Comparison of ENCODE assay signal across 30 mouse cellular contexts in genomic region chr7:129906131-129906530, GRCm38 (mm10).
"Had no signal": no experiment of that assay in that cellular context is flagged by ENCODE, and none has a peak within 500 bp of the region (broad histone marks: within the 10 kb centered on the region; RNA-seq: fewer than 3 reads in every experiment).

No protein-coding gene starts in this region.

- H3K27me3 ChIP-seq: limb, embryonic 12.5 days; limb, embryonic 13.5 days; limb, embryonic 15.5 days; liver, embryonic 12.5 days; liver, embryonic 13.5 days; liver, embryonic 15.5 days; lung, embryonic 15.5 days; megakaryocyte, embryonic 14.5 days; midbrain, embryonic 12.5 days; midbrain, embryonic 13.5 days; midbrain, embryonic 15.5 days had no signal

- H3K4me2 ChIP-seq: limb, embryonic 12.5 days; limb, embryonic 13.5 days; limb, embryonic 15.5 days; liver, embryonic 11.5 days; liver, embryonic 12.5 days; liver, embryonic 13.5 days; liver, embryonic 15.5 days; lung, embryonic 14.5 days; lung, embryonic 15.5 days; midbrain, embryonic 12.5 days; midbrain, embryonic 13.5 days; midbrain, embryonic 15.5 days had no signal

- H3K36me3 ChIP-seq: limb, embryonic 10.5 days; limb, embryonic 12.5 days; limb, embryonic 13.5 days; limb, embryonic 15.5 days; liver, embryonic 12.5 days; liver, embryonic 13.5 days; liver, embryonic 15.5 days; lung, embryonic 15.5 days; midbrain, embryonic 10.5 days; midbrain, embryonic 12.5 days; midbrain, embryonic 13.5 days; midbrain, embryonic 15.5 days had no signal

- DNase-seq: left cerebral cortex, postnatal 4 days; liver; liver, embryonic 13.5 days; liver, postnatal 0 days; lung, adult 18-20 months; lung, adult 2 months; lung, embryonic 14.5 days; lung, postnatal 10 days; lung, postnatal 14 days; lung, postnatal 36 days; lung, postnatal 4 days; midbrain, embryonic 14.5 days had no signal

- H3K4me1 ChIP-seq: limb, embryonic 13.5 days; limb, embryonic 15.5 days; liver, embryonic 12.5 days; liver, embryonic 13.5 days; liver, embryonic 15.5 days; lung, embryonic 15.5 days; megakaryocyte, embryonic 14.5 days; midbrain, embryonic 10.5 days; midbrain, embryonic 12.5 days; midbrain, embryonic 13.5 days; midbrain, embryonic 15.5 days had no signal

- H3K27ac ChIP-seq: left cerebral cortex, adult 2 months; limb, embryonic 10.5 days; limb, embryonic 12.5 days; limb, embryonic 13.5 days; limb, embryonic 15.5 days; liver, embryonic 12.5 days; liver, embryonic 13.5 days; liver, embryonic 14.5 days; liver, embryonic 15.5 days; lung, embryonic 15.5 days; macrophage; midbrain, embryonic 10.5 days; midbrain, embryonic 12.5 days; midbrain, embryonic 13.5 days; midbrain, embryonic 15.5 days had no signal

- H3K4me3 ChIP-seq: left cerebral cortex, adult 2 months; limb, embryonic 10.5 days; limb, embryonic 12.5 days; limb, embryonic 13.5 days; limb, embryonic 15.5 days; liver, embryonic 12.5 days; liver, embryonic 13.5 days; liver, embryonic 15.5 days; lung, embryonic 15.5 days; megakaryocyte, embryonic 14.5 days; midbrain, embryonic 10.5 days; midbrain, embryonic 12.5 days; midbrain, embryonic 13.5 days; midbrain, embryonic 15.5 days; myocyte had no signal

- H3K9ac ChIP-seq: limb, embryonic 12.5 days; limb, embryonic 13.5 days; limb, embryonic 15.5 days; liver, embryonic 12.5 days; liver, embryonic 13.5 days; liver, embryonic 14.5 days; liver, embryonic 15.5 days; liver, postnatal 0 days; lung, embryonic 14.5 days; lung, embryonic 15.5 days; midbrain, embryonic 12.5 days; midbrain, embryonic 13.5 days; midbrain, embryonic 15.5 days had no signal

- H3K9me3 ChIP-seq: limb, embryonic 10.5 days; limb, embryonic 12.5 days; limb, embryonic 13.5 days; limb, embryonic 15.5 days; liver, embryonic 12.5 days; liver, embryonic 13.5 days; liver, embryonic 15.5 days; lung, embryonic 15.5 days; midbrain, embryonic 10.5 days; midbrain, embryonic 12.5 days; midbrain, embryonic 13.5 days; midbrain, embryonic 15.5 days had no signal

- ATAC-seq: liver, embryonic 12.5 days; liver, postnatal 0 days; lung, postnatal 0 days; midbrain, embryonic 13.5 days; midbrain, embryonic 15.5 days had no signal
